Mouse (Mus musculus) cerebellum, postnatal 4 days (tissue): ENCODE results near the gene Arhgap23.

Experiments used
- DNase-seq, 2 experiments: peaks; one replicate each; pipeline ENCODE4 v3.0.0; 2022; ENCODE audit warnings: low spot score in 2 of 2, mixed read lengths in 1 of 2

Arhgap23 gene

GRCm38 (mm10) chr11:97531381-97532260, 116.3 kb downstream of the Arhgap23 start:
- DNase-seq, result peak; percentile 89 to 93

- DNase-seq, result peak in 1 of 2 experiments; percentile 54
Observed at GRCm38 (mm10) chr11:97532354-97532753, 117.0 kb downstream of the Arhgap23 start.

GRCm38 (mm10) chr11:97532950-97533582, 117.7 kb downstream of the Arhgap23 start:
- DNase-seq, result peak in 1 of 2 experiments; percentile 60

- no peak for DNase-seq
Observed at GRCm38 (mm10) chr11:97533653-97534052, 118.3 kb downstream of the Arhgap23 start.

- DNase-seq, result no peak
Observed at GRCm38 (mm10) chr11:97534442-97535307, 119.3 kb downstream of the Arhgap23 start.

- DNase-seq, result no peak
Observed at GRCm38 (mm10) chr11:97535308-97535630, 119.9 kb downstream of the Arhgap23 start.

- DNase-seq, result no peak
Observed at GRCm38 (mm10) chr11:97535660-97536059, 120.3 kb downstream of the Arhgap23 start.

- DNase-seq, result no peak
Observed at GRCm38 (mm10) chr11:97536083-97536747, 120.9 kb downstream of the Arhgap23 start.

- peak in 1 of 2 experiments; percentile 77 for DNase-seq
Observed at GRCm38 (mm10) chr11:97536835-97537579, 121.7 kb downstream of the Arhgap23 start.

GRCm38 (mm10) chr11:97537580-97538089, 122.3 kb downstream of the Arhgap23 start:
- DNase-seq, result no peak

- no peak for DNase-seq
Observed at GRCm38 (mm10) chr11:97539622-97540021, 124.3 kb downstream of the Arhgap23 start.

- no peak for DNase-seq
Observed at GRCm38 (mm10) chr11:97540136-97540535, 124.8 kb downstream of the Arhgap23 start.

GRCm38 (mm10) chr11:97540604-97541003, 125.3 kb downstream of the Arhgap23 start:
- DNase-seq, result peak in 1 of 2 experiments; percentile 81

- no peak for DNase-seq
Observed at GRCm38 (mm10) chr11:97542171-97543150, 127.1 kb downstream of the Arhgap23 start.

GRCm38 (mm10) chr11:97543181-97543733, 127.9 kb downstream of the Arhgap23 start:
- DNase-seq, result peak in 1 of 2 experiments; percentile 91

- no peak for DNase-seq
Observed at GRCm38 (mm10) chr11:97543883-97544282, 128.6 kb downstream of the Arhgap23 start.

GRCm38 (mm10) chr11:97545808-97546560, 130.7 kb downstream of the Arhgap23 start:
- no peak for DNase-seq

GRCm38 (mm10) chr11:97546804-97547411, 131.6 kb downstream of the Arhgap23 start:
- no peak for DNase-seq
